Mouse (Mus musculus) neural tube, embryonic 12.5 days (tissue): ENCODE data around the gene Gm6096. TPM values are rescaled to one million over a fixed set of nuclear protein-coding genes. Genes with fewer than 3 reads are reported as not detected.
"Not testable (repeated sequence)": the region's sequence is repeated elsewhere in the genome, so short reads cannot be mapped to it uniquely, and the experiment has no call there.

ENCODE experiments used
- ATAC-seq: fragments of 200-750 bp; cut with Nextera tagmentation; 2 replicates; pipeline ENCODE4 v1.8.0; 2017; ENCODE audit warnings: low read depth, mild to moderate bottlenecking, moderate TSS enrichment, moderate library complexity; ENCODE audit not compliant: low FRiP score
- H3K27ac ChIP-seq: fragments of 300-500 bp; sonication (generic); 2 replicates; pipeline ENCODE4 v1.5.1; 2016
- H3K27me3 ChIP-seq: fragments of 300-500 bp; sonication (generic); replicated peaks from 2 replicates; pipeline ENCODE4 v1.6.1; 2016; ENCODE audit warnings: mild to moderate bottlenecking
- H3K36me3 ChIP-seq: fragments of 300-500 bp; sonication (generic); 2 replicates; pipeline ENCODE4 v1.6.1; 2016; ENCODE audit warnings: mild to moderate bottlenecking
- H3K4me1 ChIP-seq: fragments of 300-500 bp; sonication (generic); 2 replicates; pipeline ENCODE4 v1.6.1; 2016
- H3K4me2 ChIP-seq: fragments of 300-500 bp; sonication (generic); replicated peaks from 2 replicates; pipeline ENCODE4 v1.6.1; 2016; ENCODE audit warnings: mild to moderate bottlenecking
- H3K4me3 ChIP-seq: fragments of 300-500 bp; sonication (generic); 2 replicates; pipeline ENCODE4 v1.5.1; 2016
- H3K9ac ChIP-seq: fragments of 300-500 bp; sonication (generic); 2 replicates; pipeline ENCODE4 v1.6.1; 2016; ENCODE audit warnings: mild to moderate bottlenecking
- H3K9me3 ChIP-seq: fragments of 300-500 bp; sonication (generic); 2 replicates; pipeline ENCODE4 v1.6.1; 2016; ENCODE audit warnings: mild to moderate bottlenecking
- WGBS: fragments of 180-500 bp; shearing (Covaris S2); methylation state at CpG from one replicate; pipeline ENCODE4 v1.1.7; 2016; 5-methylcytosine and 5-hydroxymethylcytosine counted together
- polyA plus RNA-seq: library from polyadenylated mRNA; unstranded; fragments of >200 nt; fragmentation: Nextera tagmentation; extraction: Ambion mirVana; gene quantifications from 2 replicates; pipeline ENCODE4 v1.2.1, GENCODE M21; 2016

Gm6096 gene
- 0.83 TPM in 1 of 2 replicates, not detected in the other for polyA plus RNA-seq

DNA sequence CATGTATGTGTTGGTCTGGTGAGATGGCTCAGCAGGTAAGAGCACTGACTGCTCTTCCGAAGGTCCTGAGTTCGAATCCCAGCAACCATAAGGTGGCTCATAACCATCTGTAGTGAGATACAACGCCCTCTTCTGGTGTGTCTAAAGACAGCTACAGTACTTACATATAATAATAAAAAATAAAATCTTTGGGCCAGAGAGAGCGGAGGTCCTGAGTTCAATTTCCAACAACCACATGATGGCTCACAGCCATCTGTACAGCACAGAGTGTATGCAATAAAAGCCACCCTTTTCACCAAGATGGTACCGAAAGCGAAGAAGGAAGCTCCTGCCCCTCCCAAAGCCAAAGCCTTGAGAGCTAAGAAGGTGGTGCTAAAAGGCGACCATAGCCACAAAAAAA lies at the start of gene Gm6096:
Gene Gm6096 (plus strand): TSS at position 301 of the 400 bp plus-strand sequence.
- Histone ChIP-seq H3K9me3 (no peaks in the 10 kb centered on the region), H3K27me3 (no peaks in the 10 kb centered on the region), H3K9ac (no peak within 1 kb of the TSS), H3K27ac (no peak within 1 kb of the TSS), H3K4me1 (no peaks in the 10 kb centered on the region), H3K4me3 (no peak within 1 kb of the TSS), H3K36me3 (peaks cover 45% of the 10 kb centered on the region), H3K4me2 (no peak within 1 kb of the TSS)
- ATAC-seq = no peak
- WGBS = 94% methylated on average over 7 of the region's 7 CpGs

DNA sequence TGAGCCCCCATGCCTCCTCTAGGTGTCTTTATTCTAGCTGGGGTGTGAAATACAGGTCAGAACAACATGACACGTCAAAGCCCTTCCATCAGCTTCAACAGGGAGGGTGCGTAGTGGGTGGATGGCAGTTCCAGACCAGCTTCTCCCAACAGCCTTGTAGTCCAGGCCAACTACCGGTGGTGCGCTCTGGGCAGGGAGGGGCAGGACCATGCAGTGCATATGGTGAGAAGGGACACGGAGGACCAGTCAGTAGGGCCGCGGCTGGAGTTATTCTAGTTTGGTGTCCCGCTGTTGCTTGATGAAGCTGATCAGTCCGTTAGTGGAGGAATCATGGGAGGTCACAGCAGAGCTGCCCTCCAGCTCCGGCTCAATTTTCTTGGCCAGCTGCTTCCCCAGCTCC lies 48.7 kb upstream of the Gm6096 start:
- H3K4me1 ChIP-seq, H3K9ac ChIP-seq, ATAC-seq, H3K27me3 ChIP-seq, H3K27ac ChIP-seq, H3K4me2 ChIP-seq, H3K9me3 ChIP-seq, H3K4me3 ChIP-seq: not testable (repeated sequence)
- WGBS = 95% methylated on average over 10 of the region's 10 CpGs
- H3K36me3 ChIP-seq = peaks cover 69% of the 10 kb centered on the region

DNA sequence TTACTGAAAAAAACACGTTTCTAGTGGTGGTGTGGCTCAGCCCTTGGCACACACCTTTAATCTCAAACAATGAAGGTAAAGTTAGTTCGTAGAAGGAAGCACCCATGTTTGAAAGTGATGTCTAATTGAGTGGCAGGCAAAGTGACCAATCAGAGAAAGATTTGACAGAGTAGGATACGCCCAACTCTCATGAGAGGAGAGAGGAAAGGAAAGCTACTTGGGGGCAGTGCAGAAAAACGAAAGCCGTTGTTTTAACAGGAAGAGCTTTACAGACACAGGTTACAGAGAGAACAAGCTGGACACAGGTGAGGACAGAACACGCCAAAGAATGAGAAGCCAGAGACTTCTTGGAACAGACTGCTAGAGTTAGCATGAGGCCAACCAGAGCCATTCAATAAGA lies 44.5 kb upstream of the Gm6096 start:
- WGBS = 92% methylated on average over 6 of the region's 6 CpGs
- no peaks in the 10 kb centered on the region for H3K9me3 ChIP-seq
- ATAC-seq = no peak
- peaks cover 98% of the 10 kb centered on the region for H3K36me3 ChIP-seq
- H3K27me3 ChIP-seq = no peaks in the 10 kb centered on the region
- H3K27ac ChIP-seq = no peak overlapping the region
- no peak overlapping the region for H3K4me2 ChIP-seq
- no peak overlapping the region for H3K9ac ChIP-seq
- no peak overlapping the region for H3K4me3 ChIP-seq
- H3K4me1 ChIP-seq = no peaks in the 10 kb centered on the region

DNA sequence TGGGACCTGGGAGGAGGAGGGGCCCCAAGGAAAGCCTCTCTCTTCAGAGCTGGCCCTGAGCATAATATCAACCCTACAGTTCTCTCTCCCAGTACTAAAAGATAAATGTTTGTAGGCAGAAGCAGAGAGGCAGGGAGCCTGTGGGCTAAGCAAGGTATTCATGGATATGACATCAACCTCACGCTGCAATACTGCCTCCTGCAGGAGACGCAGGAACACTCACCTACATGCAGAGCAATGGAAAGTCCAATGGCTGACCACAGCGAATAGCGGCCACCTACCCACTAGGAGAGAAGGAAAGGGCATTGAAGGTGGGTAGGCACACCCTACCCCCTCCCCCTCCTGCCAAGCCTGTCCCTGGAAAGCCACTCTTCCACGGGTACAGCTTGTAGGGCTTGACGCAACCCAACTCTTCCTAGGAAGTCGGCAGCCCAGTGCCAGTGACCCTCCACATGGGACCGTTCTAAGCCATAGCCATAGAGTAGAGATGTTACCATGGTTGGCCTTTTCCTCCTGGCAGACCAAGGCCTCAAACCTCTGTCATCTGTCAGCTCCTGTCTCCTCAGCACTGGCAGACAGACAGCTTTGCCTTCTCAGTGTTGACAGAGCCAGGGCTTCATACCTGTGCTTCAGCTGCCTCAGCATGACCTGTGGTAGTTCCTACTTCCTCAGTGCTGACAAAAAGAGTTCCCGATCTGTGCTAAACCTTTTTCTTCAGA lies 42.7 kb upstream of the Gm6096 start:
- no peak overlapping the region for H3K4me2 ChIP-seq
- WGBS = 93% methylated on average over 9 of the region's 9 CpGs
- H3K9ac ChIP-seq = no peak overlapping the region
- no peak for ATAC-seq
- no peak overlapping the region for H3K27ac ChIP-seq
- H3K9me3 ChIP-seq = no peaks in the 10 kb centered on the region
- H3K27me3 ChIP-seq = no peaks in the 10 kb centered on the region
- peaks cover 98% of the 10 kb centered on the region for H3K36me3 ChIP-seq
- H3K4me3 ChIP-seq = no peak overlapping the region
- H3K4me1 ChIP-seq = no peaks in the 10 kb centered on the region

DNA sequence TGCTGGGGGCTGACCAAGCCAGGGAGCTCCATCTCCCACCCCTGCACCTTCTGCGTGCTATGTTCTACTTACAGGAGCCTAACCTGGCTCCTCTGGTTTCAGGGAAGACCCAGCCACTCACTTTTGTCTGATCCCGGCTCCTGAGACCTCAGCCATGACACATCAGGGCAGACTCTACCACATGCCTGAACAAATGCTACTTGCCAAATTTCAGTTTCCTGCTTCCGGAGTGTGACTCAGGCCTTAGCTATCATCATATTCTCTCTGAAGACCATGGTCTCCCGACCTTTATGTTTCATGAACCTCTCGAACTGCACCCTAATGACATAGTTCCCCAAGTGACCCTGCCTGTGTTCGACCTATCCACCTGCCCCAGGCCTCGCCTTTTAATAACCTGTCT lies 37.6 kb upstream of the Gm6096 start:
- ATAC-seq = no peak
- Histone ChIP-seq H3K4me2 (no peak overlapping the region), H3K9ac (no peak overlapping the region), H3K27ac (no peak overlapping the region), H3K36me3 (peaks cover 96% of the 10 kb centered on the region), H3K9me3 (no peaks in the 10 kb centered on the region), H3K27me3 (no peaks in the 10 kb centered on the region), H3K4me3 (no peak overlapping the region), H3K4me1 (no peaks in the 10 kb centered on the region)
- 92% methylated on average over 7 of the region's 7 CpGs for WGBS

DNA sequence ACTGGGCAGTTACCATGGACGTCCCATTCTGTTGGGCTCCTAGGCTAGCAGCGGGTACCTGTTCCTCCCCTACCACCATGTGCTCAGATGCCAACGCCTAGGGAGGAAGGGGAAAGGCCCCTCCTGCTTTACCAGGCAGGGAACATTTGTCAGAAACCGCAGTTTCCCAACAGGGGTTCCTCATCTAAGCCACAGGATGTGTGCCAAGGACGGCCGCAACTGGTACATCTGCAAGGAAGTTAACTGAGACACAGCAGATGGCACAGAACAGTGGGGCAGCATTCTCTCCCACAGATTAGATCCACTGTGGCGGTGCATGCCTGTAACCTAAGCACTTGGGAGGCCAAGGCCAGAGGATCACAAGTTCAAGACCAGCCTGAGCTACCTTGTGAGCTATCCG lies 36.2 kb upstream of the Gm6096 start:
- no peak overlapping the region for H3K4me2 ChIP-seq
- peaks cover 96% of the 10 kb centered on the region for H3K36me3 ChIP-seq
- H3K4me3 ChIP-seq = no peak overlapping the region
- WGBS = 94% methylated on average over 8 of the region's 8 CpGs
- H3K4me1 ChIP-seq = no peaks in the 10 kb centered on the region
- no peak overlapping the region for H3K27ac ChIP-seq
- H3K9ac ChIP-seq = no peak overlapping the region
- no peaks in the 10 kb centered on the region for H3K9me3 ChIP-seq
- ATAC-seq = no peak
- H3K27me3 ChIP-seq = no peaks in the 10 kb centered on the region

DNA sequence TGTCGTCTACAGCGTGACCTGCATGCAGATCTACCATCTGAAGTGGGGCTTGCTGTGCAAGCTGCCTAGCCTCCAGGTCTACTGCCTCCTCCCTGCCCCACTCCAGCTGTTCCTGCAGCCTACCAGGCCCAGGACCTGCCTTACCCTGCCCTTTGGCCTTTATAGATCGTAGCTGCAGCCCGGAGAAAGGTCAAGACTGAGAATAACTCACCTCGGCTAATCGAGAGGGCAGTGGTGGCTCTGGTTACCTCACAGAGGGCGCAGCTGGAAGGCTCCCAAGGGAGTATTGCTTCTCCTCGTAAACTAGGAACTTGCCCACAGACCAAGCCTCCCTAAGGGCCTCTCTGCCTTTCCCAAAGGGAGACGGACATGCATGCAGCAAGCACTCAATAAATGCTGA lies 35.4 kb upstream of the Gm6096 start:
- Histone ChIP-seq H3K27ac (no peak overlapping the region), H3K36me3 (peaks cover 96% of the 10 kb centered on the region), H3K9me3 (no peaks in the 10 kb centered on the region), H3K9ac (no peak overlapping the region), H3K4me1 (no peaks in the 10 kb centered on the region), H3K4me3 (no peak overlapping the region), H3K27me3 (no peaks in the 10 kb centered on the region), H3K4me2 (no peak overlapping the region)
- no peak for ATAC-seq
- 90% methylated on average over 9 of the region's 9 CpGs for WGBS

DNA sequence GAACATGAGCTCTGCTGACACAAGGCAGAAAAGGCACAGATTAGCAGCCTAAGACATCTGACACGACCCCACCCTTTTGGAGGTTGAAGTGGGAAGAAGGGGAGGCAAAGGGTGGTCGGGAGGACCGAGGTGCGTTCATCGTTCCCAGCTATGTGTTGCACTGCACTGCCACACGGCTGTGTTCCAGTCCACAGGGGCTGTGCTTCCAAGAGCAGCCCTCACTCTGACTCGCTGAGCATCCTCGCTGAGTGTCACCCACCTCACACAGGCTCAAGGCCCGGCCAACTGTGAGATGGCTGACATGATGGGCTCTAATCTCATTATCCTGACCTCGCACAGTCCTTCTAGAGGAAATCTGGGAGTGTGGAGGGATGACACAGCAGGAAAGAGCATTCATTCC lies 34.4 kb upstream of the Gm6096 start:
- H3K4me2 ChIP-seq = no peak overlapping the region
- no peaks in the 10 kb centered on the region for H3K4me1 ChIP-seq
- H3K27ac ChIP-seq = no peak overlapping the region
- no peak overlapping the region for H3K4me3 ChIP-seq
- peaks cover 91% of the 10 kb centered on the region for H3K36me3 ChIP-seq
- ATAC-seq = no peak
- H3K9ac ChIP-seq = no peak overlapping the region
- WGBS = 93% methylated on average over 10 of the region's 10 CpGs
- no peaks in the 10 kb centered on the region for H3K27me3 ChIP-seq
- H3K9me3 ChIP-seq = no peaks in the 10 kb centered on the region

DNA sequence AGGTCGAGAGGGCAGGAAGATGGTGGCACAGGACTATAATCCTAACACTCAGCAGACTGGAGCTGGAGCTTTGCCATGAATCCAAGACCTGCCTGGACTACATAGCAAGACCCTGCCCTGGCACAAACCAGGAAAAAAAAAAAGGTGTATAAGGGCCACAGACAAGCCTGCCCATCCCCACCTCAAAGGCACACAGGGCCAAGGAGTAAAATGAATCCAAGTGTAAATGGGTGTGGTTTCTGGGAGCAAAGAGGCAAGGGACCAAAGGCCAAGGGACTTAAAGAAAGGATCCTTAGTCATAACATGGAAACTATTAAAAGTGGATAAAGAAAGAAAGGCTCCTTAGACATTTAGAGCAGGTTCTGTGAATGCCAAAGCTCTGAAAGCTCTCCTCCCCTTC lies 32.3 kb upstream of the Gm6096 start:
- H3K4me2 ChIP-seq = no peak overlapping the region
- H3K9me3 ChIP-seq = no peaks in the 10 kb centered on the region
- H3K9ac ChIP-seq = no peak overlapping the region
- no peaks in the 10 kb centered on the region for H3K27me3 ChIP-seq
- peaks cover 84% of the 10 kb centered on the region for H3K36me3 ChIP-seq
- no peak overlapping the region for H3K27ac ChIP-seq
- no peaks in the 10 kb centered on the region for H3K4me1 ChIP-seq
- no peak overlapping the region for H3K4me3 ChIP-seq
- ATAC-seq = no peak
- WGBS = 64% methylated on average over 1 of the region's 1 CpGs

DNA sequence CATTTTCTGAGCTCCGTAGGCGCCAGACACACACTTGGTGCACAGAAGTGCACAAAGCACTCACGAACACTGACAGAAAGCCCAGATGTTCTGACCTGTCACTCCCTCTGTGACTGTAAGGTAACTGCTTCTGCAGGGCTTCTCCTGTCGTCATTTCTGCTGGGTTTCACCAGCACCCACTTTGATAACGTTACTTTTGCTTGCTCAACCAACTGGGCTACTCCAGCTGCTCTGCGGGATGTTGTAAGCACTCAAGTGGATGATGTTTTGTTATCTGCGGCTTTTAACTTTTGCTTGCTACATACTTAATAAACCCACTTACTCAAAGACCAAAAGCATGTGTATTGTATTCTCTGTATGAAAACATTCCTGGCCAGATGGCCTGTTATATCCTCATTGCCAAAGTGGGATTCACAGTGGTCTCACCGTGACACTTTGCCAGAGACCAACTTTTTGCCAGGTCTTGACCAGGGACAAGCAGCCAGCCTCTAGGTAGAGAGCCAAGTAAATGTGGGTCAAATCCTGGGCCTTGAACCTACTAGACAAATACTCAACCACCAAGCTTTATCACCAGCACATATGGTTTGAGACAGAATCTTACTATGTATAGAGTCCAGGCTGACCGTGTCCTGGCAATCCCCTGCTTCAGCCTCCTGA lies 29.1 kb upstream of the Gm6096 start:
- 94% methylated on average over 9 of the region's 9 CpGs for WGBS
- ATAC-seq = no peak
- no peaks in the 10 kb centered on the region for H3K27me3 ChIP-seq
- H3K36me3 ChIP-seq = peaks cover 80% of the 10 kb centered on the region
- no peak overlapping the region for H3K9ac ChIP-seq
- no peak overlapping the region for H3K4me3 ChIP-seq
- H3K4me1 ChIP-seq = no peaks in the 10 kb centered on the region
- no peaks in the 10 kb centered on the region for H3K9me3 ChIP-seq
- H3K27ac ChIP-seq = no peak overlapping the region
- H3K4me2 ChIP-seq = no peak overlapping the region

DNA sequence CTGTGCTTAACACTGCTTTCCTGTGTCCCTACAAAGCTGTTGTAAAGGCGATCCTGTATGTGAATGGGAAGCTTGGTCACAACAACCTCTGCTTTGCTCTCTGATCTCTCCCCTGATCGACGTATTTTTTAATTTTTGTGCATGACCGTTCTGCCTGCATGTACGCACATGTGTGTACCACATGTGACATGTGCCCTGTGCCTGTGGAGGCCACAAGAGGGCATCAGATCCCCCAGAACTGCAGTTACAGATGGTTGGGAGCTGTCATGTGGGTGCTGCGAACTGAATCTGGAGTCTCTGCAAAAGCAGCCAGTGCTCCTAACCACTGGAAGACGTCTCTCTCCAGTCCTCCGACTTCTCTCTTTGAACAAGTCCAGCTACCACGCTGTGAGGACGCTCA lies 28.5 kb upstream of the Gm6096 start:
- Histone ChIP-seq H3K9ac (no peak overlapping the region), H3K36me3 (peaks cover 82% of the 10 kb centered on the region), H3K4me2 (no peak overlapping the region), H3K4me3 (no peak overlapping the region), H3K27me3 (no peaks in the 10 kb centered on the region), H3K4me1 (no peaks in the 10 kb centered on the region), H3K9me3 (no peaks in the 10 kb centered on the region), H3K27ac (no peak overlapping the region)
- no peak for ATAC-seq
- 96% methylated on average over 10 of the region's 10 CpGs for WGBS

DNA sequence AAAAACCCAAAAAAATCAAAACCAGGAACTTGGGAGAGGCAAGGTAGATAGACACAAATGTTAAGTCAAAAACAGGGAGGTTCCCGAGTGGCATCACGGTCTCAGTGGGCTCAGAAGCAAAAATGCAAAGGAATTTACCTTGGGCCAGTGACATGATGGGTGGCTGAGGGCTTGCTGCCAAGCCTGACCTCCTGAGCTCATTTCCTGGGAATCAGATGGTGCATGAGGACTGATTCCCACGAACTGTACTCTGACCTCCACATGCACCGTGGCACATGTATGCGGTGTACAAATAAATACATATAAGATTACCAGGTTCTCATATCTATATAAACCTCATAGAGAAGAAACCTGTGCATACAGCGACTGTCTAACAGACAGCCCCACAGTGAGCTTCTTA lies 26.5 kb upstream of the Gm6096 start:
- H3K9me3 ChIP-seq = no peaks in the 10 kb centered on the region
- peaks cover 63% of the 10 kb centered on the region for H3K36me3 ChIP-seq
- H3K4me3 ChIP-seq = no peak overlapping the region
- no peak overlapping the region for H3K27ac ChIP-seq
- no peak overlapping the region for H3K4me2 ChIP-seq
- no peaks in the 10 kb centered on the region for H3K27me3 ChIP-seq
- H3K9ac ChIP-seq = no peak overlapping the region
- H3K4me1 ChIP-seq = peaks cover 15% of the 10 kb centered on the region
- no peak for ATAC-seq
- WGBS = 97% methylated on average over 6 of the region's 6 CpGs

DNA sequence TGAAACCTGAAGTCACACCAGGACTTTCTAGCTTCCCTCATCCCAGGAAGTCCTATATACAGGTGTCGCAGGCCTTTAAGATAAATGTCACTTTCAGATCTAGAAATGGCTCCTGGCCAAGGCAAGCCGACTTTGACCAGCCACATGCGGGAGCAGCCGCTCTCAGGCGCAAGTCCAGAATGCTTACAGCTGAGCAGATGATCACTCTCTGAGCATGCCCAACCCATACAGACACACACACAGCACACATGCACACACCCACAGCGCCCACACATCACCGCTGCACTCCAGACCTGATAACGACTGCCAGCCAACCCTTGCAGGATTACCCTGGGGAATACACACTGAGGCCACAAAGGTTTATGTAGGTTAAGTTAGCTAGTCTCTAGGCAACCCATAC lies 24.8 kb upstream of the Gm6096 start:
- Histone ChIP-seq H3K36me3 (peaks cover 46% of the 10 kb centered on the region), H3K9me3 (no peaks in the 10 kb centered on the region), H3K4me3 (no peak overlapping the region), H3K27ac (no peak overlapping the region), H3K4me2 (no peak overlapping the region), H3K4me1 (peaks cover 21% of the 10 kb centered on the region), H3K27me3 (no peaks in the 10 kb centered on the region), H3K9ac (no peak overlapping the region)
- 88% methylated on average over 8 of the region's 8 CpGs for WGBS
- ATAC-seq = no peak
